Mouse (Mus musculus): Measurements from ENCODE around the gene Ulk3.
A peak's percentile ranks its signal among the peaks of the same experiment; 100 is the strongest.

Gene Ulk3

DNA sequence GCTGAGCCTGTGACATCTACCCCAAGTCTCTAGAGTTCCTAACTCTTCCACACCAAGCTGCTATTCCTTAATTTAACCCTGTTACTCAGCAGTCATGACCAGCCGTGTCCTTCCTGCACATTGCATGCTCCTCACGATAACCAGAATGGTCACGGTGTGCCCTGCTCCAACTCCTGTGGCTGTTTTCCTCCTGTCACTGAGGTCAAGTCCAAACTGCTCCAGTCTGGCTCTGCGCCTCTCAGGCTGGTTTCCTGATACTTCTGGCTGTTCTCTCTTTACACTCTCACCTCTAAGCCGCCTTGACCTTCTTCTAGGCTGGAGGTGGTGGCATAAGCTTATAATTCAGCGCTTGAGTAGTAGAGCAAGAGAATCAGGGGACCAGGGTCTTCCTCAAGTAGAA, 20.8 kb upstream of the Ulk3 start:
- DNase-seq (ENCODE audit: low spot score), result no peak

DNA sequence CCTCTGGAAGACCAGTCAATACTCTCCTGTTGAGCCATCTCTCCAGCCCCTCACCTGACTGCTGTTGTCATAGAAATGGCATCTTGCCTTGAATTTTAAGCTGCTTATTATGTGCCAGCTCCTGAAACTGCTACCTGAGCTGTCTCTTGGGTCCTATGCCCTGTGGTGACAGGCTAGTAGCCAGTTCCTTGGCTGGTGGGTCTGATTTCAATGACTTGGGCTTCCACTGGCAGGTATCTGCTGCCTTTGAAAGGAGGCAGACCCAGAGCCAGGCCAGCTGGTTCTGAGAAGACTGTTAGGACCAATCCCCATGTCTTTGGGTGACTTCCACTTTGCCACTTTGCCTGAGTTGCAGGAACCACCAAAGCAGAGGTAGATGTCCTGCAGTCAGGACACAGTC, 14.9 kb upstream of the Ulk3 start:
- DNase-seq (ENCODE audit: low spot score), result no peak

DNA sequence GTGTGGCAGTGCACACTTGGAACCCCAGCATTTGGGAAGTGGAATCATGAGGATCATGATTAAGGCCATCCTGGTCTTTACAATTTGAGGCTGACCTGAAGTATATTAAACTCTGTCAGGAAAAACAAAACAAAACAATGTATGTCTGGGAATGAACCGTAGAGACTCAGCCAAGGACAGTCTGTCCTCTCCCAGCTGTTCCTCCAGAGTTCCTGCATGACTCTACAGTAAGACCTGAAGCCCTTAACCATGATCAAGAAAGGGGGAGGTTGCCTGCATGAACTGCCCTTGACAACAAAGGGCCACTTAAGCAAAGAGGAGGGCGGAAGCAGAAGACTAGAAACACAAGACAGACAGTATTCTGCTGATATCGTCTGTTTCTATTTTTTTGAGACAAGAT, 13.7 kb upstream of the Ulk3 start:
- no peak for DNase-seq (ENCODE audit: low spot score)

DNA sequence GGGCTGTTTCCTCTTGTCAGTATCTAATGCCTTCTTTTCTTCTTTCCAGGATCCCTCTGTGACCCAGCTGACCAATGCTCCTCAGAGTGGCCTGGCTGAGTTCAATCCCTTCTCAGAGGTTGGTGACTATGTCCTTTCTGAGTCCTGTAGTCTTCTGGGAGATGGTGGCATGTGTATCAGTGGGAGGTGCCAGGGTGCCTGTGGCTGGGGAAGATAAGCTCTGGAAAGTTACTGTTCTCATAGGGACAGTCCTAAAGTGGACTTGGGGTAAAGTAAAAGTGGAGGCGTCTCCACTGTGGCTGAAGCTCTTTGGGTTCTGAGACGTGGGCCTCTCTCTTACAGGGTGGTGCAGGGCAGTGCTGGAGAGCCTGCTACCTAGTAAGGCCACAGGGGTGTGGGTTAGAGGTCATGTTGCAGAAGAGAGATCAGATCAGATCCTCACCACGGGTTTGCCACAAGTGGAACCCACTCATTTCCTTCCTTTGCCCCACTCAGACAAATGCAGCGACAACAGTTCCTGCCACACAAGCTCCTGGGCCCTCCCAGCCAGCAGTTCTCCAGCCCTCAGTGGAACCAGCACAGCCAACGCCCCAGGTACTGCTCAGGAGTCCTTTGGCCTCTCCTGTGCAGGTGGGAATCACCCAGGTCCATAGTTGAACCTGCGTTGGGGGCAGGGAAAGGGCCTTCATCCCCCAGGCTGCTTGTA, 12.0 kb upstream of the Ulk3 start:
- DNase-seq (ENCODE audit: low spot score), result no peak

DNA sequence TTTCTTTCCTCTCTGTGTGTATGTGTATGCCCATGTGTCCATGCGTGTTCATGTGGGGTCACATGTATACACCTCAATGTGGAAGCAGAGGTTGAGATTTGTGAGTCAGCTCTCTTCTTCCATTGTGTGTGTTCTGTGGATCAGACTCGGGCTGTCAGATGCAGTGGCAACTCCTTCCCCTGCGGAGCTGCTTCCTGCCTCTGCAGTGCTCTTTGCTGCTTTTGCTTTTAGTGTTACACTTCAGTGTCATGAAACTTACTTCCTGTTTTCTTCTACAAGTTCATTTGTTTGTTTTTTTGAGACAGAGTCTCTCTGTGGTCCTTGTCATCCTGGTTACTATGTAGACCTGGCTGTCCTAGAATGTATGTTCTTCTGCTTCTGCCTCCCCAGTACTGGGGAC, 4.3 kb upstream of the Ulk3 start:
- peak; percentile 31 for DNase-seq (ENCODE audit: low spot score)

DNA sequence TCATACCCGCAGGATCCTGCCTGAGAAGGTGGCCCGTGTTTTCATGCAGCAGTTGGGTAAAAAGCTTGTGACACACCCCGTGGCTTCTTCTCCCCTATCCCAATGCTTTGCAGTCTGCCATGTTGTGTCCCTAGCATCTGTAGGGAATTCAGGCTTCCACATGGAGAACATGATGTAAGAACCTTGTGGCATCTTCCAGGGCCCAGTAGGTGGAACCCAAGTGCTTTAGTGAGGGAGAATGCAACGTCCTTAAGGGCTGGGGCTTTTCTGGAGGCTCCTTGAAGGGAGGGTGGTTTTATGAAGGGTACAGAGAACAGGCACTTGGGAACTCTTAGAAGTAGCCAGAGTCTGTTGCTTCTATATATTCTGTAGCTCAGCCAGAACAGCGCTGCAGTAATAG, 1.5 kb downstream of the Ulk3 start:
- no peak for DNase-seq (ENCODE audit: low spot score)

DNA sequence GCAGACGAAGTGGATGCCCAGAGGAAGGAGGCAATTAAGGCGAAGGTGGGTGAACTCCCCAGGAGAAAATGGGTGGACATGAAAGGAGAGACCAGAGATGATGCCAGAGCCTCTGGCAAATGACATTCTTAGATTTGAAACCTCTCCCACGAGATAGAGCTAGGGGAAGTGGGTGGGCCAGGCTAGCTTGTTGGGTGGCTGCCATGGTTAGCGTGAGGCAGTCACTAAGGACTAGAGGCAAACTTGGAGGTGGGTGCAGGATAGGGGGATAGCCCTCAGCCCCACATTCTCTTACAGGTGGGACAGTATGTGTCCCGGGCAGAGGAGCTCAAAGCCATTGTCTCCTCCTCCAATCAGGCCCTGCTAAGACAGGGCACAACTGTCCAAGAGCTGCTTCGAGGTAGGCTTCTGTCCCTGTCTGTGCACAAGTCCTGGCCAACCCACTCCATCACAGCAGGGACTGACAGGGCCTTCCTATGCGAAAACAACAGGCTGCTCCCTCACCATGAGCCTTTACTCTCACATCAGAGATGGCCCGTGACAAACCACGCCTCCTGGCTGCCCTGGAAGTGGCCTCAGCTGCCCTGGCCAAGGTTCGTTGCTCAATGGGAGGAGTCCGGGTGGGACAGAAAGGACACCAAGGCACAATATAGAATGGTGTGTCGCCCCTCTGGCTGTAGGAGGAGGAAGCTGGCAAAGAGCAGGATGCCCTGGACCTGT, 4.4 kb downstream of the Ulk3 start:
- no peak for DNase-seq (ENCODE audit: low spot score)

DNA sequence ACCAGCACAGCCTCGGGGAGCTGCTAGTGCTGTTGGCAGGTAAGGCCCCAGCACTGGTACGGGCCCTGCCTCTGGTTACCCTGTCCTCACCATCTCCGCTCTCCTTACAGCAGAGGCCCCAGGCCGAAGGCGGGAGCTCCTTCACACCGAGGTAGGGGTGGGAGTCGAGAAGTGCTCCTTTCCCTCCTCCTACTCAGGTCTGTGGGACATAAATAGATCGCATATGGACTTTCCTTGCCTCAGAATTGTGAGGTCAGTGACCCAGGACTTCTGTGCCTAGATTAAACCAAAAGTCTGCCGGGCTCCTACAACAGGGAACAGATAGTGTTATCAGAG, 4.9 kb downstream of the Ulk3 start:
- no peak for DNase-seq (ENCODE audit: low spot score)

DNA sequence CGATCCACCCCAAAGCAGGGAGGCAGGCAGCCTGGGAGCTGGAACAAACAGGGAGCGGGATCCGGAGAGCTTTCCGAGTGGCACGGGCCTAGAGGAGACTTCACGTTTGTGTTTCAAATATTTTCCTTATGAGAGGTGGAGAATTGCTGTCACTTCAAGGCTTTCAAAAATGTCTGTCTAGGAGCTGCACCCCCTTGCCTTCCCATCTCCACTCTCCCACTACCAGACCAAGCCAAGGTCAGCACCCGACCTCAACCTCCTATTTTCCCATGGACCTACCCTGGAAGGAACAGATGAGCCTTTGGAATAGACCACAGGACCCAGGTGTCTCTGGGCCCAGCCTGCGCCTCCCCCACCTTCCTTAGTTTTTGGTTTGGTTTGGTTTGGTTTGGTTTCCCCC, 8.0 kb downstream of the Ulk3 start:
- no peak for DNase-seq (ENCODE audit: low spot score)

DNA sequence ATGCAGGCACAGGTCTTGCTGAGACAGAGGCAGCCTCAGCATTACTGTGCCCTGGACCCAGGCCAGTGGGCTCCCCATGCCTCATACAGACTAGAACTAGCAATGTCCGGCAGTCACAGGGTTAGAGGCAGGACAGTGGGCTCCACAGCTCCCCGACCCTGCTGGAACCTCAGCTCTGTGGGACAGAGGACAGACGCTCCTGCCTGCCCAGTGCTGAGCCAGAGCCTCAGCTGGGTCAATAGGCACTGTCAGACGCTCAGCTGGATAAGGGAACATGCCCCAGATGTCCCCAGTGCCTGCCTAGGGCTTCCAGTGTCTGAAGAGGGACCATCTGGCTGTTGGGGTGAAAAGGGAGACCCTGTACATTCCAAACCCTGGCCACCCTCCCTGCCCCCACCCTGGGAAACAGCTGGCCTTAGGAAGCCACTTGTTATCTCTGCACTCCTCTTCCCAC, 8.7 kb downstream of the Ulk3 start:
- no peak for DNase-seq (ENCODE audit: low spot score)

DNA sequence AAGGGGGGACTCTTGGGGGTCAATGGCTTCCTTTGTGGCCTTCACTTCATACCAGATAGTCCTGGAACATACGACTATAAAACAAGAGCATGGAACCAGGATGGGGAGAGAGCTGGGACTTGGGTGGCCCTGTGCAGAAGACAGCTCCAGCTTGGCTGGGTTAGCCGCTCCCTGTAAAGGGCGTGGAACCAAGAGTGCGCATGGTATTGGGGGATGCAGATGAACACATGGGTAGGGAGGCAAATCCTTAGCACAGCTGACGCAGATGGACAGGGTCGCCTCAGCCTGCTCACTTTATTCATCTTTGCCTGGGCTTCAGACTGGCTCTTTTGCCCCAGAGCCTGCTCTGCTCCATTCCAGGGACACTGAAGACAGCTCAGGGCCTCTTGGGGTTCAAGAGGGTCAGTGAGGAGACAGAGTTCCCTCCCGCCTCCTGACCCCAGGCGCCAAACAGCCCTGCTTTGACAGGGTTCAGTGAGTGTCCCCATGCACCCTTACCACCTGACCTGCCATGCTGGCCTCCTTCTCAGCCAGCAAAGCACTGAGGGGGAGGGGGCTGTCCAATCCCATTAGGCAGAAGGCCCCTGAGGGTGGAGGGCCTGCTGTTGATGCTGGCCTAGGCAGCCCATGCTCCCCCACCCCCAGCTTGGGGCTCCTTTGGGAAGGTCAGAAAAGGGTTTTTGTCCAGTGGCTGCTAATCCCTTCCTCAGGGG, 9.8 kb downstream of the Ulk3 start:
- no peak for DNase-seq (ENCODE audit: low spot score)

DNA sequence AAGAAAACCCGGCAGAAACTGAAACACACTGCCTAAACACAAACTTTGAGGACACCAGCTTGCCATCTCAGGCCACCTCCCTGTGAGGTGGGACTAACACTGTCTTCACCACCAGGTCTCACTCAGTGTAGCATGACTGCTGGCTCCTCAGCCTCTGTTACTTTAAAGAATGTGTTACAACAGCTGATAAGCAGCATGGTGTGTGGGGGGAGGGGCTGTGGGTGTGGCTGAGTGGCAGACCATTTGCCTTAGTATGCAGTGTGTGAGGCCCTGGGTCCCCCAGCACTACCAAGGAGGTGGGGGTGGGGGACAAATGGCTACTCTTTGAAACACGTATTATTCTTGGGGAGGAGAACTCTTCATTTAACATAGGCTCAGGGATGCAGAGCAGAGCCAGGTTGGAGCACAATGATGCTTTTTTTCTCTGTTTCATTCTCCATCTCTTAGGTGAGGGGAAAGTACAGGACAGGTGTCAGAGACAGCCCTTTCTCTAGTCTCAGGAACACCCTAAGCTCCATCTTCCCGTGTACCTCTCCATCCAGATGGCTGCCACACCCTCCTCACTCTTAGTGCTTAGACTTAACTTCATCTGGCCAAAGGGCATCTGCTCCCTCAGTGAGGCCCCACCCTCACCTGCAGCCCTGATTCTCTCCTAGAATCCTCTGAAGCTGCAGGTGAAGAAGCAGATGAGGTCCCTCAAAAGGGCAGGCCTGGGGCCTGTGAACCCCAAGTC, 11.5 kb downstream of the Ulk3 start:
- no peak for DNase-seq (ENCODE audit: low spot score)

DNA sequence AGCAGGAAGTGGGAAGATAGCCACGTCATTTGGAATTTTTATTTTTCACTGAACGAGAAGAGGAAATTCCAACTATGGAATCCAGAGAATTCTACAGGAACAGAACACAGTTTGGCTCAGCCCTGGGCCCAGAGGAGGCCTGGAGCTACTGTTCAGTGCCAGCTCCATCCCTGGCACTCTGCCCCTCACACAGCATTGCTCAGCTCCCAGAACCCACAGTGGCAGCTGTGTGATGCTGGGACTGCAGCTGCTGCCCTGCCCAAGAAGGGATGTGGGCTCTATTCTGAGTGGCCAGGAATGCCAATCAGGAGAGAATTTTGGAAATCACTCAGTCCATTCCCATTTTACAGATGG, 12.1 kb downstream of the Ulk3 start:
- DNase-seq (ENCODE audit: low spot score), result no peak

DNA sequence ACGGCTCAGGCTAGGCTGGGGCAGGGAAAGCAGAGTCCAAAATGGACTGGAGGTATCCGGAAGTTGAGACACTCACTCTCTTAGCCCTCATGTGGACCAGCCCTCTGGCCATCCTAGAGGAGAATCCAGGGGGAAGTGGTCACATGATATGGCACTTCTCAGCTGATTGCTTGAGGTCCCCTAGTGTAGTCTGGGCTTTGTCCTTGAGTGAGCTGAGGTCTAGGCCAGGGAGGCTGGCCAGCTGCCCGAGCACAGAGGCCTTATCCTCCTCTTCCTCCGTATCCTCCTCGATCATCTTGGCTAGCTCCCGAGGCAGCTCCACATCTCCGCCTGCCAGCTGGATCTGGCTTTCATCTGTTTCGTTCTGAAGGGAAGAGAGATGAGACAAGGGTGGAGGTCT, 12.8 kb downstream of the Ulk3 start:
- DNase-seq (ENCODE audit: low spot score), result no peak

DNA sequence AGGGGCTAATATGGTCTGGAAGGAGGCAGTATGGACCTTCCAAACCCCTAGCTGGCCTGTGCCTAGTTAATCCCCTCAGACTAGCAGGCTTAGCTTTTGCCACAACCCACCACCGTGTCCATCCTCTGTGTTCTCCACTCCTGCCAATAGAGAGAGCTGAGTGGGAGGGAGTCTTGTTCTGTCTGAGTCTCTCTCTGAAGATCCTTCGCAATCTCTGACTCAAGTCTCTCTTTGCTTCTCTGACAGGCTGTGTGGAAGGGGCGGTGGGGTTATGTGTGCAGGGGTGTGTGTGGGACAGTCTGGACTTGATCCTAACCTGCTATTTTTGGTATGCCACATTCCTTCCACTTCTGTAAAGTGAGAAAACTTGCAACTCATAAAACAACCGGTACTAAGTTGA, 15.6 kb downstream of the Ulk3 start:
- no peak for DNase-seq (ENCODE audit: low spot score)

DNA sequence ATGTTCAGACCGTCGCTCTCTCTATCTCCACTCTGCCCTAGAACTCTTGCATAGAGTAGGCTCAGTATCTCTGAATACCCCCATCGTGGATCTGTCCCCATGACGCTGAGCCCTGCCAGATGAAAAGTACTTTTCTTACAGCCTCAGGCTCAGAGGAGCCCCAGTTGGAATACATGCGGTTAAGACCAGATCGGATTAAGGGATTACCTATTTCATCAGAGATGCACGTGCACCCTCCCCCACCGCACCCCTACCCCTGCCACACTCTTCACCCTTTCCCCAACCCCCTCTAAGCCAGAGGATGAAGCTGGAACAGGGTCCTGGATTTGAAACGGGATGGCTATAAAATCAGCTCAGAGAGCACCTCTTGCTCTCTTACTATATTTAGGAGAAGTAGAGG, 16.3 kb downstream of the Ulk3 start:
- DNase-seq (ENCODE audit: low spot score), result no peak

DNA sequence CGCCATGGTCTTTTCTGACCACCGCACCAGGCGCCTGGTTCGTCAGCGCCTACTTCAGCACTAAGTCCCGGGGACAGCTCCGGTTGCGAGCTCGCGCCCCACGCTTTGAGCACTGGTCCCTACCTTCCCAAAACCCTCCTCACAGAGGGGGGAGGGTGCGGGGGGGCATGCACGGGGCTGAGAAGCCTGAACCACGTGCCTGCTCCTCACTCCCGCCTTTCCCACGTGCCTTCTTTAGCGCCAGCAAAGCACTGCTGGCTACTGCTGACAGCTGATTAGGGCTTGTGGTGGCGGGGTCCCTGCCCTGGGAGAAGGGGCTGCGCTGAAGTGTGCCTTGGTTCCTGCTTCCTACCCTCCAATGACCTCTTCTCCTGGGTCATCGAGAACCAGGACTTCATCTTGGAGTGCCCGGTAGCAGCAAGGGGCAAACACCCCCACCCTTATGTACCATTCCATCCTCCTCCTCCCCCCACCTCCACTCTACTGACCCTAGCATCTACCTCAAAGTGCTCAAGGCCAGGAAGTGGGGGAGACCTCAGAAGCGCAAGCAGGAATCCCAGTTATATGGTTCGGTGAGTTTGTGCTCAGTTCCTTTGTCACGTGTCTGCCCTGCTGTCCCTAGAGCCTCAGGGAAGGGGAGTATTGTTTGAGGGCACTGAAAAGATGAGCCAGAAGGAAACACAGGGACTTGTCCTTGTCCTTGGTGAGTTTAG, 17.0 kb downstream of the Ulk3 start, which contains the start of gene Cplx3:
Gene Cplx3 (minus strand): TSS at position 143 of the 713 bp plus-strand sequence.
- DNase-seq (ENCODE audit: low spot score), result peak; percentile 14

DNA sequence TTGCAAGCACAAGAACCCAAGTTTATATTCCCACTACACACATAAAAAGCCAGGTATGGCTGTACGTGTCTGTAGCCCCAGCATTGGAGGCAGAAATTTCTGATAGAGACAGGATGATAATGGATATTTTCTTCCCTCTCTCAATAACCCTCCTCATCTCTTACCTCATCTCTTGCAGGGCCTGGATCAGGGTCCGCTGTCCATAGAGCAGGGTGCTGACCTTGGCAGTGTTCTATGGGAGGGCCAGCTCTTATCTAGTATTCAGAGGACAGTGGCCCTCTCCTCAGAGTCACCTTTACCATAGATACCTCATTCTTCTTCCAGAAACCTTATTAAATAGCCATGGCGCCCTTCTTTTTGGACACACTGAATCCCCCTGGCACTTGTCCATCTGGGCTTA, 20.6 kb downstream of the Ulk3 start:
- DNase-seq (ENCODE audit: low spot score), result no peak

DNA sequence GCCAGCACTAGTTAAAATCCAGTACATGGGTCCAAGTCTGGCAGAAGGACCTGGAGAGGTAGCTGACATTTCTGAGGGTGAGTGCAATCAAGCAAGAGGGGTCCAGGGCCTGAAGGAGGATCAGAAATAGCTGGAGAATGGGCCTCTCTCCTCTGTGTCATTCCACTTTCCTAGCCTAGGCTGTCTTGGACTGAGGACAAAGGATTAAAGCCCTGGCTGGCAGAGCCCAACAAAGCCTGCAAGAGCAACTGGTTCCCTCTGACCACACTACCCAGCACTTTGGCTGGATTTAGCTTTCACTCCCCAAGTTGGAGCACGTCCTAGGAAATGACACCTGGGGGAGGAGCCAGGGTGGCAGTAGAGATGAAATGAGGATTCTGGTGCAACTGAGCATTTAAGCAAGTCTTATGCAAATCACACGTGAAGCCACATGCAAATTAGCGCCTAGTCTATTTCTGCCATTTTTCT, 21.1 kb downstream of the Ulk3 start:
- DNase-seq (ENCODE audit: low spot score), result no peak

DNA sequence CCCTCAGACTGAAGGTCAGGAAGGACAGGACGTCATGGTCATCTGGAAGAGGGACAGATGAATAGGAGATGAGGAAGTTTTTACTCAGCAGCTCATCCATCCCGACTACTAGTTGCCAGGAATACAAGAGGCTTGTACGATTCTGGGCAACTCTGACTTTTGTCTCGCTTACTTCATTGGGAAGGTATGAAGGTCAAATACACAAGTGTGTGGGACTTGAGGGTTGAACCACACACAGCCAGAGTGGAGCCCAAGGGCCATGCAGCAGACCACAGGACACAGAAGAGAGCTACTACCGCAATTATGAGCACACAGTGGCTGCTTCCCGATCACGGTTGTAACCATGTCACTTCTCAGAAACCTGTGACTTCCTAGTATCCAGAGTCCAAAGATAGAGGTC, 23.3 kb downstream of the Ulk3 start:
- no peak for DNase-seq (ENCODE audit: low spot score)

DNA sequence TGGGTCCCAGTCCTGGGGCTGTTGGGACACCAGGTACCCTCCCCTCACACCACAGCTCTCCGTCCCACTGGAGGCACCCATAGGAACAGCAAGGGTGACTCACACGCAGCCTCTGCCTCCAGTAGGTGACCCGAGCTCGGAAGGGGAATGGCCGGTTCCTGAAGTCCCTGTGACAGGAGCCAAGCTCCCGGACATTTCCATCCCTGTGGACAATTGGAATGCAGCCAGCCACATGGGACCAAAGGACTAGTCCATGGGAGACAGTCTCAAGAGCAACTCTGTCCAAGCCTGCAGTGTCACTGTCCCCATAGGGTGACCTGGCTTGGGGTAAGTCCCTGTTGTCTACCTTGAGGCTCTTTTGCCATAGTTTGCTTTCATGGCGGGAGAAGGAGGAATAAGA, 24.7 kb downstream of the Ulk3 start:
- no peak for DNase-seq (ENCODE audit: low spot score)

DNA sequence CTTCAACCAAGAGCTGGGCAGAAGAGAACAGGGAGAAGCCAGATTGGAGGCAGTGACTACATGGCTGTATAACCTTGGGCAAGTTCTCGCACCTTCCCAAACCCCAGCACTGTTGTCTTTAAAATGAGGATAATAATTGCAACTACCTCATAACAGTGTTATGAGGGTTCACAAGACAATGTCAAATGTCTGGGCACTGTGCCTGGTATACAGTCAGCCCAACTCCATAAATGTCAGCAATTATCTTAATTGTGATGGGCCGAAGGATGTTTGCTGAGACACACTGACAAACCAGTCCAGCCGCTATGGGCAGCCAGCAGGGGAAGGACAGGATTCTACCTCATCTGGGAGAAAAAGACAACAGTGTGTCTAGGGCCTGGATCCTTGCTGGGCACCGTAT, 25.5 kb downstream of the Ulk3 start:
- DNase-seq (ENCODE audit: low spot score), result no peak

Data from T-cell, adult 2 months (primary cell).